Mouse (Mus musculus) layer of hippocampus, adult 9-11 months (tissue): Measurements from ENCODE around the gene Pex7.
"Not testable (repeated sequence)": the region's sequence is repeated elsewhere in the genome, so short reads cannot be mapped to it uniquely, and the experiment has no call there.

ENCODE experiments used
- DNase-seq: peaks from one replicate; pipeline ENCODE4 v3.0.0; 2022

Pex7 gene

GRCm38 (mm10) chr10:19933511-19934383 lies 26.3 kb upstream of the Pex7 start:
- peak; percentile 78 for DNase-seq

- no peak for DNase-seq
Observed at GRCm38 (mm10) chr10:19932986-19933385, 25.5 kb upstream of the Pex7 start.

GRCm38 (mm10) chr10:19928205-19928604 lies 20.7 kb upstream of the Pex7 start:
- DNase-seq: no peak

DNA sequence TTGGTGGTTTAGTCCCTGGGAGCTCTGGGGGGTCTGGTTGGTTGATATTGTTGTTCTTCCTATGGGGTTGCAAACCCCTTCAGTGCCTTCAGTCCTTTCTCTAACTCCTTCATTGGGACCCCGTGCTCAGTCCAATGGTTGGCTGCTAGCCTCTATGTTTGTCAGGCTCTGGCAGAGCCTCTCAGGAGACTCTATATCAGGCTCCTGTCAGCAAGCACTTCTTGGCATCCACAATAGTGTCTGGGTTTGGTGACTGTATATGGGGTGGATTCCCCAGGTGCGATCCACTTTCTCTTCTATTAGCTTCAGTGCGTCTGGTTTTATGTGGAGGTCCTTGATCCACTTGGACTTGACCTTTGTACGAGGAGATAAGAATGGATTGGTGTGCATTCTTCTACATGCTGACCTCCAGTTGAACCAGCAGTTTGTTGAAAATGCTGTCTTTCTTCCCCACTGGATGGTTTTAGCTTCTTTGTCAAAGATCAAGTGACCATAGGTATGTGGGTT lies 19.0 kb upstream of the Pex7 start:
- not testable (repeated sequence) for DNase-seq

DNA sequence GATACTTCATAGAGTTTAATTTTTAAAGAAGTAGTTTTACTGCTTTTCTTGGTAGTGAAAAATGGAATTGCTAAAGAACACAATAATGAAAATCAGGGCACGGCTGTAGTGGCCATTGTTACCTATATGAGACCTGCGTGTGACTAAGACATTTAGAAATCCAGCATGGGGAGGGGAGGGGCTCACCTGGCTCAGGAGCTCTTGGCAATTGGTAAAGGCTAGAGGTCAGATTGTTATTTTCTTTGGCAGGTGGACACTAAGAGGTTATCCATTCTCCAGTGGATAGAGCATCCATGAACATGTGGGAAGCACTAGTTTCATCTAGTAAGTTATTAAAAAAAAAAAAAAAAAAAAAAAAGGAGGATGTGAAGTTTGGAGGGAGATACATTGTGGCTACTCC lies 16.8 kb upstream of the Pex7 start:
- no peak for DNase-seq

GRCm38 (mm10) chr10:19922410-19922809 lies 14.9 kb upstream of the Pex7 start:
- no peak for DNase-seq

GRCm38 (mm10) chr10:19915301-19915700 lies 7.8 kb upstream of the Pex7 start:
- DNase-seq: peak; percentile 75

- no peak for DNase-seq
Observed at GRCm38 (mm10) chr10:19913806-19914205, 6.3 kb upstream of the Pex7 start.

DNA sequence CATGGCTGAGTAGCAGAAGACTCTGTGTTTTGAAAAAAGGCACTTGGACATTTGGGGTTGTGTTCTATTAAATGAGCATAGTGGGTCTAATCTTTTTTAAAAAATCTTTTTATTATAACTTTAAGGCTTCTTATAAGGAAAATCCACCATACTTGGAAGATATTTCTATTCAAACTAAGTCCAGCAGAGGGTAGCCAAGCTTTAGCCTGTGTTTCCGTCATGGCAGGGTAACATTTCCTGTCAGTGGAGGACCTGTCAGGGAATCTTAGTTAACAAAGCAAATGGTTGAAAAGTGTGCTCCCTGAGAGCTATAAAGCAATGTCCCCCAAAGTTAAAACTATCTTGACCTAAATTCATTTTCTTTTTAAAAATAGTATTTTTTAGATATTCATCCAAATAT lies 4.1 kb upstream of the Pex7 start:
- no peak for DNase-seq

- DNase-seq: no peak
Observed at GRCm38 (mm10) chr10:19910516-19910915, 3.0 kb upstream of the Pex7 start.

DNA sequence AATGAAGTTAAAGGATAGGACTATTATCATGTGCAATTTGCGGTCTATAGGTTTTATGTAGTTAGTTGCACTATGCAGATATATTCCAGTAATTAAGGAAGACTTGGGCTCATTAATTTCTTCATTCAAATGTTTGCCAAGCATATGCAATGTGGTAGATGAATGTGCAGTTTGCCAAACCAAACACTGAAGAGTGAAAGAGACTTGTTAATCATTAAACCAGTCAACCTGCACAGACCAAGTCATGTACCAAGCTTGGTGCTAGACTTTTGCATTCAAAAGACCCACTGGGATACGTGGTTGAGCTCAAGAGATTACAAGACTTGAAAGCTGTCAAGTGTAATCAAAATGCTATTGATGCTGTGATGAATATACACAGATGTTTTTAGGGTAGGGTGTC lies 587 bp upstream of the Pex7 start:
- DNase-seq: no peak

GRCm38 (mm10) chr10:19904077-19904820 lies 3.2 kb downstream of the Pex7 start:
- DNase-seq: peak; percentile 69

DNA sequence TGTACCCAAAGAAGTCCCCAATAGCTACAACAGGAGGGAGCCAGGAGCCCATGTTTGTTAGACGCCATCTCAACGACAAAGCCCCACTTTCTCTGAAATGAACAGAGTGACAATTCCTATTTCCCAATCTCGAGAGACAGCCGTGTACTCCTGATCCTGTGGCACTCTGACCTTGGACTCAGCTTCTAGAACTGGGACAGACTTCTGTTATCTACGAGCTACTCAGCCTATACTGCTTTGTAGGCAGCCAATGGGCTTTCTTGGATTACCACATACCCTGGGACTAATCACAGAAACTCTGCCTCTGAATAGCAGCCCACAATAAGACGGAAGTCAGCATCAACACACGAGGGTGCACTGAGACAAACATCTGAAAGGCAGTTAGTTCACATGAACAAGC lies 5.5 kb downstream of the Pex7 start:
- DNase-seq: no peak

GRCm38 (mm10) chr10:19900191-19900590 lies 7.3 kb downstream of the Pex7 start:
- DNase-seq: no peak

DNA sequence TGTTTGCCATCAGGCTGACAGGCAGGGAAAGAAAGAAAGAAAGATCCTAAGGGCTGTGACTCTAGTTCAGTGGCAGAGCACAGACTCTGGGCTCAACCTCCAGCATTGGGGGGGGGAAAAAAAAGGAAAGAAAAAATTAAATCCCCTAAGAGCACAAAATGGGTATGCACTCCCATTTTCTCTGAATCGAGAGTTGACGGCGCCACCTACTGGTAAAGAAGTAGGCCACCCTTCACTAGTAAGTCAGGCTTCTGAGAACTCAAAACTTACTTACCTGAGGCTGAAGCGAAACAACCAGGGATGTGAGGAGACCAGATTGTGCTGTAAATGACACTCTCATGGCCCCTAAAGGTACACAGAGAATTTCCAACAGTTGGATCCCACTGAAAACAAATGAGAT lies 13.5 kb downstream of the Pex7 start:
- DNase-seq: no peak

- no peak for DNase-seq
Observed at GRCm38 (mm10) chr10:19893146-19893545, 14.3 kb downstream of the Pex7 start.

DNA sequence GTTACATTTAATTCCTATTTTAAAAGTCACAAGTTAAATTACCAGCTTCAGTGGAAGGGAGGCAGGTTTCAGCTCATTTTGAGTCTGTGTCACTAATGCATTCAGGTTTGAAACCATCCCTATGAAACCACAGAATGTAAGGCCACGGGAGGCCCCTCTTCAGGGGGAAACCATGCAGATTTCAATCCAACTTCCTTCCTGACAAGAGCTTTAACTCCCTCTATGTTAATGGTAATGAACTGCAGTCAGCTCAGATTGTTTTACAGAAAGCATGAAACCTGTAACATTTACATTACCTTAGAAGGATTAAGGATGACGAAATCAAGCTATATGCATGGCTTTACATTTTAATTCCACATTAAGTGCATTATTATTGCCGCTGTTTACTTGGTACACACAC lies 15.8 kb downstream of the Pex7 start:
- DNase-seq: no peak

- no peak for DNase-seq
Observed at GRCm38 (mm10) chr10:19889908-19890307, 17.6 kb downstream of the Pex7 start.

- DNase-seq: no peak
Observed at GRCm38 (mm10) chr10:19886249-19886648, 21.2 kb downstream of the Pex7 start.

- DNase-seq: no peak
Observed at GRCm38 (mm10) chr10:19884409-19884808, 23.1 kb downstream of the Pex7 start.

DNA sequence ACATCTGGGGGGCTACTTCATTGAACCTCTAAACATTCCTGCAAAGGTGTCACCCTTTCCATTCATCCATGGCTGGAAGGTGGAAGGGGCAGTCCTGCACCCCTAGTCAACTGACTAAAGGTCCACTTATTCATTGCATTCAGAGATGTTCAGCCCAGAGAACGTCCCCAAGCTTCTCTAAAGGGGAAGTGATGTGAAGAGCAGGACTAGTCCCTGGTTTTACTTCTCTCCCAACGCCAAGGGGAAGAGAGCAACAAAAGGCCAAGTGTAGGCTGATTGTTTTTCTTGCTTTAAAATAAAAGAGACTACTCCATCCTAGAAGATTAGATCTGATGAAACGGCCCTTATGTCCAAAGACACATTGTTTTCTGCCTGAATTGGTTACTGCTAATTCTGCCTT lies 27.1 kb downstream of the Pex7 start:
- DNase-seq: no peak

GRCm38 (mm10) chr10:19879161-19879560 lies 28.3 kb downstream of the Pex7 start:
- no peak for DNase-seq

- DNase-seq: no peak
Observed at GRCm38 (mm10) chr10:19877679-19878078, 29.8 kb downstream of the Pex7 start.

- DNase-seq: no peak
Observed at GRCm38 (mm10) chr10:19877257-19877656, 30.2 kb downstream of the Pex7 start.
